Mouse (Mus musculus) cerebellum, adult 2 months (tissue): ENCODE results near the gene Exoc2.

ENCODE experiments used
- CTCF ChIP-seq: fragments of 200-500 bp; IDR thresholded peaks from 2 replicates; pipeline ENCODE4 v1.5.1; 2011; ENCODE audit warnings: low read depth, mild to moderate bottlenecking, control low read depth, low read length, moderate library complexity, borderline replicate concordance; ENCODE audit not compliant: insufficient read depth
- POLR2A ChIP-seq: fragments of 200-500 bp; IDR thresholded peaks from 2 replicates; pipeline ENCODE4 v1.6.1; 2011; ENCODE audit warnings: low read length, control low read depth, borderline replicate concordance; ENCODE audit not compliant: insufficient read depth

GRCm38 (mm10) chr13:30795960-30796359, 177.9 kb downstream of the Exoc2 start:
- TF ChIP-seq POLR2A (no peak), CTCF (no peak)
